Mouse (Mus musculus) cortical plate, adult 2 months (tissue): ENCODE data around the gene Sgsh. TPM values are rescaled to one million over a fixed set of nuclear protein-coding genes. Genes with fewer than 3 reads are reported as not detected.

Source experiments
- H3K27ac ChIP-seq: fragments of 200-500 bp; 2 replicates; pipeline ENCODE4 v1.5.1; 2012; ENCODE audit warnings: low read length, control low read depth, inconsistent platforms; ENCODE audit not compliant: insufficient read depth
- H3K4me1 ChIP-seq: fragments of 200-500 bp; 2 replicates; pipeline ENCODE4 v1.6.1; 2011; ENCODE audit warnings: low read length; ENCODE audit not compliant: control insufficient read depth, insufficient read depth
- H3K4me3 ChIP-seq: fragments of 200-500 bp; 2 replicates; pipeline ENCODE4 v1.5.1; 2011; ENCODE audit warnings: mild to moderate bottlenecking, low read length, control low read depth; ENCODE audit not compliant: insufficient read depth
- CTCF ChIP-seq: fragments of 200-500 bp; IDR thresholded peaks from 2 replicates; pipeline ENCODE4 v1.5.1; 2011; ENCODE audit warnings: mild to moderate bottlenecking, control low read depth, low read length; ENCODE audit not compliant: insufficient read depth; ENCODE audit errors: extremely low read depth
- POLR2A ChIP-seq: fragments of 200-500 bp; IDR thresholded peaks from 2 replicates; pipeline ENCODE4 v1.6.1; 2011; ENCODE audit warnings: mild to moderate bottlenecking, low read length, control low read depth; ENCODE audit not compliant: insufficient read depth; ENCODE audit errors: extremely low read depth
- polyA plus RNA-seq: library from polyadenylated mRNA; depleted of rRNA; stranded (reverse); fragments of >200 nt; gene quantifications from 2 replicates; pipeline ENCODE4 v1.2.3, GENCODE M21; 2012; rRNA removed

The Sgsh gene
- polyA plus RNA-seq, 1 experiment, result 6.3 TPM

- Histone ChIP-seq H3K4me3 (no peak overlapping the region), H3K27ac (no peak overlapping the region), H3K4me1 (peaks cover 3% of the 10 kb centered on the region; the same call in 1 of the 2 replicates)
- no peak for TF ChIP-seq POLR2A
- TF ChIP-seq CTCF, result no peak
These were observed 57.3 kb downstream of the Sgsh start for GRCm38 (mm10) chr11:119297996-119298395.

Other genes with a start within 250 kb of the Sgsh start
- 15.5 and 17.6 TPM in 2 replicates for gene Tbc1d16, start 127.0 kb downstream of the Sgsh start, polyA plus RNA-seq
- 1.4 TPM in 2 replicates for gene Ccdc40, start 127.0 kb downstream of the Sgsh start, polyA plus RNA-seq
- 193 and 198 TPM in 2 replicates for gene Gaa, start 87.6 kb downstream of the Sgsh start, polyA plus RNA-seq
- gene Eif4a3, start 55.4 kb downstream of the Sgsh start, polyA plus RNA-seq, result 99.2 and 101 TPM in 2 replicates
- gene Card14, start 47.8 kb downstream of the Sgsh start, polyA plus RNA-seq, result 0.23 and 0.33 TPM in 2 replicates
- 7.2 and 9.6 TPM in 2 replicates for gene Slc26a11, start within 50 bp of the Sgsh start, polyA plus RNA-seq
- 7.1 and 8.5 TPM in 2 replicates for gene Rnf213, start 37.6 kb upstream of the Sgsh start, polyA plus RNA-seq
- gene Endov, start 135.8 kb upstream of the Sgsh start, polyA plus RNA-seq, result 21.1 and 24.4 TPM in 2 replicates
- gene Nptx1, start 192.2 kb upstream of the Sgsh start, polyA plus RNA-seq, result 118 and 134 TPM in 2 replicates
- gene Rptor, start 247.4 kb upstream of the Sgsh start, polyA plus RNA-seq, result 35.2 and 36.0 TPM in 2 replicates